Mouse (Mus musculus) CD4-positive, CD25-positive, alpha-beta regulatory T cell, adult 2 months (primary cell): ENCODE results near the gene Rtn4rl2.
A peak's percentile ranks its signal among the peaks of the same experiment; 100 is the strongest.

Experiments used
- DNase-seq: peaks from one replicate; pipeline ENCODE4 v3.0.0-alpha.2; 2012; ENCODE audit warnings: low read depth, low spot score

Rtn4rl2 gene

DNA sequence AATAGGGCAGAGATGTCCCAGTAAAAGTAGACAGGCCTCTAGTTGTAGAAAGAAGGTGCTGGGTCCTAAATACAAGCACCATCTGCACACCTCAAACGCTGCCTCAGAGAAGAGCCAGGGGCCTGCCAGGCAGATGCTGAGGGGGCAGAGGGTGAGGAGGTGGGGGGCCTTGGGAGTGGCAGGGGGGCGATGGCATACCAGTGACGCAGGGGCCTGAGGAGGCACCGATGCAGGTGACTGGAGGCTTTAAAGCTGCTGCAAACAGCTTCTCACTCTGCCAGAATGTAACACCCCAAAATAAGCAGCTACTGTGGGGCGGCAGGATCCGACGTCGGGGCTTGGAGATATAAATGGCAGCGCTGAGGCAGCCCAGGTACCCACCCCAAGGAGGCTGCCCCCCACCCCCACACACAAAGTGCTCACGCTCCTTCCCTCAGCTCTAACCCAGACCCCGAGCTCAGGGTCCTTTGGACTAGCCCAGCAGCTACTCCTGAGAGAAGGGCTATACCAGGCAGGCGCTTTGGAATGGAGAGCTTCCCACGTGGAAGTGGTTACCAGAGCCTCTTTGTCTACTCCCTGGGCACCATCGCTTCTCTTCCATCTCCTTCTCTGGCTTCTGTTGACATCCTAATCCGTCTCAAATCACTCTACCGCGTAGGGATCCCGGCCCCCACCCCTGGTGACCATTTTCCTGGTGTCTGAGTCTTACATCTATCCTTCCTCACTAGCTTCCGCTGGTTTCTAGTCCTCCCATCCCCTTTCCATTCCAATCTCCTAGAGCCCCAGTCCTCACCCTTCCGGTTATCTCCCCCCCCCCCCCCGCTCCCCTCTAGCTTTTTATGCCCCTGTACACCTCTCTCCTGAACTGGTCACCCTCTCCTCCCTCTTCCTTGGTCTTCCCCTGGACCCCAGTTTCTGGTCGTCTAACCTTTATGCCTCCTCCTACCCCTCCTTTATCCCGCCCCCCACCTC, 1.1 kb downstream of the Rtn4rl2 start:
- DNase-seq = no peak

DNA sequence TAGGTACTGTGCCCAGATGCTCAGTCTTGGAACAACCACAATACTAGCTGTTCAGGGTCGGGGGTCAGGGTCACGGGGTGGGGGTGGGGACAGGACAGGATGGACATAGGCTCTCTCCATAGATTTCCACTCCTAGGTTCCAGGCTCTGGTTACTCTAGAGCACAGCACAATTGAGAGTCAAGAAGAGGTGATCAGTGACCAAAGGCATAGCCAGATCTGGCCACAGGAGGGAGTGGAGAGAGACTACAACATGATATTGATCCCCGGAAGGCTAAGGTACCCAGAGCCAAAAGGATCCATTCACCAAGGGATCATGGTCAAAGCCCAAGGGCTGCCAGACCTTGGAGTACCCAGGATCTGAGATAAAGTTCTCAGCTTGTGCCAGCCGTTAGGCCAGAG, 1.9 kb downstream of the Rtn4rl2 start:
- no peak for DNase-seq

DNA sequence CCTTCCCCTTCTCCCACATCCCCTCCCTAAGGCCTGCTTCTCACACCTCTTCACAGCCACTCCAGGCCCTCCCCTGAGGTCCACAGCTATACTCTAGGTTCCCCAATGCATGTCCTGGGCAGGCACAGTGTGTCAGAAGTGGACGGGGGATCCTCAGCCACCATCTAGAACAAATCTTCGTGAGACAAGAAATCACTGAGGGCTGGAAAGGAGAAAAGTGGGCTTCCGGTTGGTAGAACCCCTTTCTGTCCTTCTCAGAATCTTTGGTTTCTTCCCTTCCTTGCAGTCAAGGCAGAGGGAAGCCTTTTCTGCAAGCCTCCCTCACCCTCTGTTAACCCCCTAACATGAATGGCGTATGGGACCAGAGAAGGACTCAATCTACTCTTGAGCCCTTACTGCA, 2.6 kb downstream of the Rtn4rl2 start:
- DNase-seq = no peak

DNA sequence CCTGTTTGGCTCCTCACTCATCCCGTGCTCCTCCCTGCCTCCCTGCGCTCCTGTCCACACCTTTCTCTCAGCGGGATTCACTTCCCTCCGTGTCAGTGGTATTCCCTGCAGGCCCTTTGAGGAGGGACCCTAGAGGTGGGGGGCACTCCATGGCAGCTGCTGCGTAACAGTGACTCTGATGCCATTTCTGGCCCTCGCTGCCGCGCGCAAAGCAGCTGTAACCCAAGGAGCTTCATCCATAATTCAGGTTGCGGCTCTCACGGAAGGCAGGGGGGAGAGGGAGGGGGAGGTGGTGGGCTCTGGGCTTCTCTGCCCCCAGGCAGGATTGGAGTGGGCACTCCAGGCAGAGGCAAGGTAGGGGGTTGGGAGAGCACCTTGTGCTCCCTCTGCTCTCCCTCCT, 3.0 kb downstream of the Rtn4rl2 start:
- DNase-seq = no peak

DNA sequence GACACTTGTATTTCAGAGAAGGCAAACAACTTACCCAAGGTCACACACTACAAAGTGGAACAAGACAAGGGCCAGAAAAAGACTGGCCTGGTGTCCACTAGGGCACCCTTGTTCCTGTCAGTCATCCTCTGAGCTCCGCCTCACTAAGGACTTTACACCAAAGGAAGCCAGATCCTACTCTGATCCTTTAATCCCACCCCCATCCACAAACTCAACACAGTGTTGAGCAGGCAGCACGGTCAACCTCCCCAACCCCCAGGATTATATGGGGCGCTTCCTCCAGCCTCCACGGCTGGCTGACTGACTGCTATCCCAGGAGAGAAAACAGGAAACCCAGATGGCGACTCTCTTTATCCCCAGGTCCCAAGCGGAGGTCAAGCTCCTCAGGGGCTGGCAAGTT, 3.4 kb downstream of the Rtn4rl2 start:
- no peak for DNase-seq

DNA sequence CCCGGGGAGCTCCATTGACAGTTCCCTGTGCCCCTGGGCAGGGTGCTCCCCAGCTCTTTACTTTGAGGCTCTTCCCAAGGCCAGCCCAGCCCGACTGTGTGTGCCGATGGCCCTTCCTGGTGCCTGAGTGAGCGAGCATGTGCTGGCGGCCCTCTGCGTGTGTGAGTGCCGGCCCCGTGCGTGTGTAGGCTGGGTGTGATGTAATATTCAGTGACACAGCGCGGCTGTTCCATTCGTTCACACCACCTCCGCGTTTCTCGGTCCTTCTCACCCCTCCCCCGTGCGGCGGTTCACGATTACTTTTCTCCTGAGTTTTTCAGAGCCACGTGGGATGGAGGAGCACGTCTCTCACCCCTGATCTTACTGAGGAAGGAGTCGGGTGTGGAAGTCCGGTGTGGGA, 3.9 kb downstream of the Rtn4rl2 start:
- no peak for DNase-seq

DNA sequence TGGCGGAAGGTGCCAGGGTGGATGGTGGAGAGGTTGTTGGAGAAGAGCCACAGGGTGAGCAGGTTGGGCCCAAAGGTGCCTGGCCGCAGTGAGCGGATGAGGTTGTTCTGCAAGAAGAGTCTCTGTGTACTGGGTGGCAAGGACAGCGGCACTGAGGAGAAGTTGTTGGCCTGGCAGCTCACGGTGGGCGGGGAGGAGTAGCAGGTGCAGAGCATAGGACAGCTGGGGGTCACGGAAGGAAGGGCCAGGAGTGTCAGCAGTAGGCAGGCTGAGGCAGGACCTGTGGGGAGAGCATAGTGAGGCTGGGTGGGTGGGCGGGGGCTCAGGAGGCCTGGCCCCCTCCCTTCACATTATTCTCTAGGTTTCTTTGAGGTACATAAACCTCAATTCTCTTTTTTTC, 5.9 kb downstream of the Rtn4rl2 start:
- no peak for DNase-seq

DNA sequence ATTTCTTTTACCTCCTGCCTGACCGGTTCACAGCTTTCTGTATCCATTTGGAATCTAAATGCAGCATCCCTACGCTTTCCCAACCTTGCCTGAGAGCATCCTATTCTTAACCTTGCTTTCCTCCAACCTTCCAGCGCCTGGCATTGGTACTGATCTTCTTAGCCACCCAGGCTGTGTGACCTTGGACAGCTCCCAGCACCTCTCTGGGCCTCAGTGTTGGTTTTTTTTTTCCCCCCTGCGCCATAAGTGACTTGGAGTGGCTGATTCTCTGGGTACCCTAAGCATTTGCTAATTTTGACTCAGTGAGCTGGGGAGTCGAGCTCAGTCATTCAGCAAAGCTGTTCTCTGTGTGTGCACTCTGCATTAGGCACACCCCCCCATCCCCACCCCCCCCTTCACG, 10.7 kb downstream of the Rtn4rl2 start:
- no peak for DNase-seq

DNA sequence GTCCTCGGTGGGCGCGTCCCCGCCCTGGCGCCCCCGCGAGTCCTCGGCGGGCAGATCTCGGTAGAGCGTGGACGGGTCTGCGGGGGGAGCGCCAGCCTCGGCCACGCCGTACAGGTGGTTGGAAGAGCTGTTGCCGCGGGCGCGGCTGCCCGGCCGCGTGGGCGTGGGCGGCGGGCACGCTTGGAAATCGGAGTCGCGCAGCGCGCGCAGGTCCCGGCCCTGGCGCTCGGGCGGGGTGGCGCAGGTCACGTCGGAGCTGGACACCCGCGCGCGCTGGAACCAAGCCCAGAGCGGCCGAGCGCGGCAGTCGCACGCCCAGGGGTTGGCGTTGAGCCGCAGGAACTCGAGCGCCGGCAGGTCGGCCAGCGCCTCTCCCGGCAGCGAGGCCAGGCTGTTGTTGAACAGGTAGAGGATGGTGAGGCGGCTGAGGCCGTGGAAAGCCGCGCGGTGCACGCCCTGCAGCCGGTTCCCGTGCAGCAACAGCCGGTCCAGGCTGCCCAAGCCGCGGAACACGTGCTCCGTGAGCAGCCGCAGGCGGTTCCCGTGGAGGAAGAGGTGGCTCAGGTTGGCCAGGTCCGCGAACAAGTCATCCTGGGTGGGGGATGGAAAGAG, 14.3 kb downstream of the Rtn4rl2 start:
- DNase-seq = peak; percentile 40

DNA sequence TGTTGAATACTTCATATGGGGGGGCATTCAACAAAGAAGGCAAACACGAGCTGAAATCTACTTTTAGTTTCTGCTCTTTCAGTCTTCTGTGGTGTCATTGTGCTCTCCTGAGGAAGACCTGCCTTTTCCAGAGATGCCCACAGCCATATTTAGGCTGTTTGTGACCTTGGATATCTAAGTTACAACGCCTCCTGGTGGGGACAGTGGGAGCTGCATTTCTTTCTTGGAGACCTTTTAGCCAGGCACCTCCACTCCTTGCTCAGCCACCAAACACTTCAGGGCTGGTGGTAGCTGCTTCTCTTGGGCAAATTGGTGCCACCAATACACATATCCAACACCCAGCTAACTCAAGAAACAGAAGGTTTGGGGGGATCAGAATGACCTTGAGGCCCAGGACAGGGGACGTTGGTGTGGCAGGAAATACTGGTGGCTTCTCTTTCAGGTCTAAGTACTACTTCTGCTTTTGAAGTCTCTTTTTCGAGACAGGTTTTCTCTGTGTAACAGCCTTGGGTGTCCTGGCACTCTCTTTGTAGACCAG, 15.8 kb downstream of the Rtn4rl2 start:
- DNase-seq = peak; percentile 55

DNA sequence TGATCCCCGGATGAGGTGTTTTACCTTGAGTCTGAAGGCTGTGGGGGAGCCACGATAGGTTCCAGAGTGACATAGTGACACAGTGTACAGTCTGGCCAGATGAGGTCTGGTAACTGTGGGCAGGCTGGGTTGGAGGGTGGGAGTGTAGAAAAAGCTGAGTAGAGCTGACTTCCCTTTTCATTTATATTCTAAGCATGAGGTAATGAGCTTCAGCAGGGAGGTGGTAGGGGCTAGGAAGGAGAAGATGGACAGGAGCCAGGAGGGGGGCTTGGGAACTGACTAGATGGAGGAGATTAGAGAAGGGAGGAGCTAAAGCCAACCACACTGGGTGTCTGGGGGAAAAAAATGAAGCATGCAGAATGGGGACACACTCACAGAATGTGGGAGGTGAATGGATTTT, 17.5 kb downstream of the Rtn4rl2 start:
- no peak for DNase-seq

DNA sequence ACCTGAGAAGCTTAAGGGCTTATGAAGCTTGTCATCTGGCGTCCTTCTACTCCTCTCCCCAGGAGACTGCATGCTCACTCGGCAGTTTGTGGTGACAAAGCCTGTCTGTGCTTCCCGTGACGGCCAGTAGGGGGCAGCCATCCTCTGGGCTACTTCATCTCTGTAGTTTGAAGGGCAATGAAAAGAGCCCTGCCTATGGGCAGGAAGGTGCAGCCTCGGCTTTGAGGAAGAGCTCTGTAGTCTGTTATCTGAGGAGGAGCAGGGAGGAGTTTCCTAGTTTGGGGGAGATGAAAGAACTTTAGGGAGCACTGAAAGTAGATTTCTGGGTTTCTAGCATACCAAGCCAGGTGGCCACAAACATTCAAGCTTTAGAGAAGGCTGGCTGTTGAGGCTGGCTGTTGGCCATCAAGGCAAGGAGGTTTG, 18.0 kb downstream of the Rtn4rl2 start:
- peak; percentile 68 for DNase-seq

DNA sequence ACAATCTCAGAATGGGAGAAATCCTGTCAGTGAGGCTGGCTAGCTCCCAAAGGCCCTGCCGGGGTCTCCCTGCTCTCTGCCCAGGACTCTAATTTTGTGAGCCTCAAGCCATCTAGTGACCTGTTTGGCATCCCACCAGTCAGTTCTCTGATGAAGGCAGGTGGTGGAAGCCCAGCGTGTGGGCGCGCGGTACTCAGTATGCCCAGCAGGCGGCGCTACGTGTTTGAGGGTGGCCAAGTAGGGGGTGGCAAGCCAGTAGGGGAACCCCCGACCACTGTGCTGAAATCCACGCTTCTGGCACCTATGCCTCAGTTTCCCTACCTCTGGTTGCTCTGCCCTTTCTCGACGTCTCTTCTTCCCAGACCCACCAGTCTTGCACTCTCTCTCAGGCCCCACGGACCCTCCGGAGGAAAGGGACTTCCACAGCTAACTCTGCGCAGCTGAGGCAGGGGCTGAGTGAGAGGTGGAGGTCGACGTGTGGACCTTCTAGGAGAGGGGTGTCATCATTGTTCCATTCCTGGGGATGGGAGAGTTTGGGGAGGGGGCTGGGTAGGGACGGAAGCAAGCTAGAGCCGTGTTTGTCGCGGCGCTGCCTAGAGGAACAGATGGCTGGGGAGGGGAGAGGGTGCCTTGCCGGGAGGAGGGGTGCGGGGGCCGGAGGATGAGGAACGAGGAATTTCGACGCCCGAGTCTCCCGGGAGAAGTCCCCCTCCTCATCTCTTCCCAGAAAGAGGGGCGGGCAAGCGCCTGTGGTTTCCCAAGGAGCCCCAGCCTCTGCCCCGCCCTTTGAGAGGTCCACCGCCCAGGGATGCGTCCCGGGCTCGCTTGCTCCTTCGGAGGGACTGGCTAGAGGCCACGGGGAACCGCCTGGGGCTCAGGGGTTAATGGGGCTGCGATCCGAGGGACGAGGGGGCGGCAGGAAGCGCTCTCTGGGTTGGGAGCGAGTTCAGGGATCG, 20.6 kb downstream of the Rtn4rl2 start:
- peak; percentile 64 for DNase-seq

DNA sequence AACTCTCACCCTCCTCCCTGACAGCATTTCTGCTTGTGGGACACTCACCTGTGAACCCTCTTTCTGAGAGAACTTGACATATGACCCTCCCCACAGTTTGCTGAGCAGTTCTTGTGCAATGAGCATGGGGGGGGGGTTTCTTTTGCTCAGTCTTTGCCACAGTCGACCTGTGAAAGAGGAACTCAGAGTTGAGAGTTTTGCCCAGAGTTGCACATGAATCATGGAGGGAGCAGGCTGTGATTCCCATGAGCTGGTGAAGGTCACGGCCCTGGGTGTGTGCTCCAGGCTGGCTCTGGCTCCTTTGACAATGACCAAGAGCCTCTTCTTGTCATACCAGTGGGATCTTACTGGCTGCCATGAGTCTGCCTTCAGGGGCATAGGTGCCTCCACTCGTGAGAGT, 24.3 kb downstream of the Rtn4rl2 start:
- DNase-seq = no peak

DNA sequence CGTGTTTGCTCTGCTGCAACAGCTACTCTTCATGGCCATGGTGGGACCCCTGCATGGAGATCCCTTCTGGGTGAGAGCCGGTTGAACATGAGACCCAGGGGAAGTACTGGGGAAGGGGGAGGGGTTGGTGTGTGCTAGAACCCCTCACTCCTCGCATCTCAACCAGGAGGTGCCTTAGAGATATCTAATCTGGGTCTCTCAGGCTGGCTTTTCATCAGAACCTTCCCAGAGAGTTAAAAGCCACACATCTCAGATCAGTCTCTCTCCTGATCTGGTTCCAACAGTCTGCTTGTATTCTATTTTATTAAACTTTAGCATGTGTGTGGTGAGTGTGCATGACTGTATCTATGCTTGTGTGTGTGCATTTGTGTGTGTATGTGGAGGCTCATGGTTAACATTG, 25.1 kb downstream of the Rtn4rl2 start:
- DNase-seq = no peak

DNA sequence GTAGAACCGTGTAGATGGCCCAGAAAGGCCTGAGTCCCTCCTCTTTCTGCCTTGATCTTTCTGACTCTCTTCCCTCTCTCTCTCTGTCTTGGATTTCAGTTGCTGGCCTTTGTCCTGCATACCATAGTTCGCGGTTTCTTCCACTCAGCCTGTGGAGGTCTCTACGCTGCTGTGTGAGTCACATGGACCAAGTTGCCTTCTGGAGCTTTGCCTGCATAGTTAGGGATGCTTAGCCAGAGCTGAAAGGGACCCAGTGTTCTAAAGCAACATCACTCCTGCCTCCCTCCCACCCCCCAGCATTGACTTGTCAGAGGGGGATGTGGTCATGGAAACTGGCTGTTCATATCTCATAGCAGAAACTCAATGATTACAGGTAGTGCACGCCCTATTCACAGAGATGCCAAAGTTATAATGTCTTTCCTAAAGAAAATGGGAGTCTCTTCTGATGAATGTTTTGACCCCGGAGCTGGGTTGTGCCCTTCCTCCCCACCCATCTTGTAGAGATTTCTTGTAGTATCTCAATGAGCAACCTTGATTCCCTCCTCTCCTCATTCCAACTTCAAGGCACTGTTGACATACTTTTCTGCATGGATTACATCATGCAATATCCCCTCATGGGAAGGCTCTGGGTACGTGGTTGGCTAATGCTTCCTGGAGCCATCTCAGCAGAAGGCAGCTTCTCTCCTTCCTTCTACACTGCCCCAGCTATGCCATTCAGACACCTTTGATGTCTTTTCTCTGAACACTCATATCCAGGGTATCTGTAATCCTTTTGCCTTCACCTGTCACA, 26.3 kb downstream of the Rtn4rl2 start:
- DNase-seq = no peak

DNA sequence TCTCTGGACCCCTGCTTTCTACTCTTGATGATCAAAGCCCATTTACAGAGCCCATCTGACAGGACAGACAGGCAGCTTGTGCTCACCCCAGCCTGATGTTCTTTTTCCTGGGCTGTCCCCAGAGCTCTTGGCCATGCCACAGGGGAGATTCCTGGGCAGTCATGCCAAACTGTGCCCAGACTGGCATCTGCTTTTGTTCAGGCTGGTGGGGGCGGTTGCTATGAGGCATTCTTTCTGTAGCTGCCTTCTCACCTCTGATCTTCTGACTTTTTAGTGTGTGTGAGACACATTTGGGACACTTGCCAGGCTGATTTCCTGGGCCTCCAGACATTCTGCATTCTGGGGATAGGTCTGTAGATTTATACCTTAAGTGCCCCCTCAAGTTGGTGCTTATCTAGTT, 28.0 kb downstream of the Rtn4rl2 start:
- no peak for DNase-seq

DNA sequence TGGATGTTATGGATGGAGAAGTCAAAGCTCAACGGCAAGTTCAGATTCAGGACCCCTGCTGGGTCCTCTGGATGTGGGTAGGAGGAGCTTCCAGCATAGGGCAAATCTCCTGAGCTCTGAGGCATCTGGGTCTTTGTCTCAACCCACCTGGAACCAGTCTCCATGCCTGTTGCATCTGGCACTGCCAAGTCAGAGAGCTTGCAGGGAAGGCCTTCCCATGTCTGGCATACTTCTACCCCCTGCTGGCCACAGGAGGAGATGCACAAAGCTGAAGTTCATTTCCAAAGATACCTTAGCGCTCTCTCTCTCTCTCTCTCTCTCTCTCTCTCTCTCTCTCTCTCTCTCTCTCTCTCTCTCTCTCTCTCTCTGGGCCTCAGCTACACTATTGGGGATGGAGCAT, 30.8 kb downstream of the Rtn4rl2 start:
- DNase-seq = peak; percentile 72

DNA sequence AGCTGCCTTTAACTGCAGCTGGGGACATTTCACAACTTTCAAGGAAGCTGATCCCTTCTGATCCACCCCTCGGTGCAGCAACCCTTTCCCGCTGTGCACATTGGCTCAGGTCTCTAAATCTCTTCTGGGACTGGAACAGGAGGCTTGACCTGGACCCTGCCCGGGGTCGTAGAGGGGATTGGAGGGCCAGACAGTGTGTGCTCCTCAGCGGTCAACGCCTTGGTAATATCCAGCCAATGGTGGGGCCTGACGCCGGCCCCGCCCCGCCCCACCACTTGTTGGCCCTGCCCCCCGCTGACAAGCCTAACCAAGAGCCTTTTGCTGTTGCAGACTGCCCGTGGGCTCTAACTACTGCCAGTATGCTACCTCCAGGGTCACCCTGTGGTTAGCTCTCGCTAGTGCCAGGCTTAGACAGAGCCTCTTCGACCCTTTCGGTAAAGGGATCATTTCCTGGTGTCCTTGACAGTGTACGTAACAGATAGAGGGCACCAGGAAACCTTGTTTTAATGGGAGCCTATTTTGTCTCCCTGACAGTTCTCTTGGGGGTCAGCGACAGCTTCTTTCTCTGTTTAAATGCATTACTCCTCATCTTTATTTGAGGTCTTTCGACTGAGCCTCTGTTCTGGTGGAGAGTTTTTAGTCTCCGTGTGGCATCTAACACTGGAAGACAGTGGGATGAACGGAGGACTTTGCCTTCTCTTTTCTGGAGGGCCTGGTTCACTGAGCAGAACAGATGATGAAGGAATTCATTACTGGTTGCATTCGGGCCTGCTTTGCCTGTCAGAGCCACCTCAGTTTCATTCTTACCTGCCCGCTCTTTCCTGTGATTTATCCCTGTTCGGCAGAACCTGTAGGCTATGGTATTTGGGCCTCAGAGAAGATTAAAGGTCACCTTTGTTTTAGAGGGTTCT, 35.1 kb downstream of the Rtn4rl2 start:
- no peak for DNase-seq
